Mouse (Mus musculus) limb, embryonic 14.5 days (tissue): ENCODE data around the gene 4933409G03Rik. TPM values are rescaled to one million over a fixed set of nuclear protein-coding genes. Genes with fewer than 3 reads are reported as not detected.
"Not testable (repeated sequence)": the region's sequence is repeated elsewhere in the genome, so short reads cannot be mapped to it uniquely, and the experiment has no call there.

Source experiments
- ATAC-seq: fragments of 200-750 bp; cut with Nextera tagmentation; 2 replicates; pipeline ENCODE4 v1.8.0; 2017; ENCODE audit warnings: low read depth, moderate number of reproducible peaks, moderate TSS enrichment; ENCODE audit not compliant: low FRiP score
- DNase-seq: peaks from one replicate; pipeline ENCODE4 v3.0.0-alpha.2; 2015; ENCODE audit warnings: low spot score
- H3K27ac ChIP-seq: fragments of 300-500 bp; sonication (generic); replicated peaks from 2 replicates; pipeline ENCODE4 v1.5.1; 2014; ENCODE audit warnings: low read depth, mild to moderate bottlenecking, low read length, moderate library complexity, mixed read lengths
- H3K27me3 ChIP-seq: fragments of 300-500 bp; sonication (generic); 2 replicates; pipeline ENCODE4 v1.6.1; 2014; ENCODE audit warnings: low read length, mixed read lengths; ENCODE audit not compliant: control insufficient read depth, insufficient read depth
- H3K36me3 ChIP-seq: fragments of 300-500 bp; sonication (generic); 2 replicates; pipeline ENCODE4 v1.6.1; 2014; ENCODE audit warnings: mild to moderate bottlenecking, low read length, moderate library complexity, mixed read lengths; ENCODE audit not compliant: control insufficient read depth, insufficient read depth
- H3K4me1 ChIP-seq: fragments of 300-500 bp; sonication (generic); 2 replicates; pipeline ENCODE4 v1.6.1; 2014; ENCODE audit warnings: antibody characterized with exemption, low read length, mixed read lengths; ENCODE audit not compliant: control insufficient read depth, insufficient read depth
- H3K4me2 ChIP-seq: fragments of 300-500 bp; sonication (generic); replicated peaks from 2 replicates; pipeline ENCODE4 v1.6.1; 2014; ENCODE audit warnings: low read depth, mild to moderate bottlenecking, low read length, moderate library complexity; ENCODE audit not compliant: severe bottlenecking
- H3K4me3 ChIP-seq: fragments of 300-500 bp; sonication (generic); replicated peaks from 2 replicates; pipeline ENCODE4 v1.5.1; 2014; ENCODE audit warnings: low read length
- H3K9ac ChIP-seq: fragments of 300-500 bp; sonication (generic); 2 replicates; pipeline ENCODE4 v1.6.1; 2014; ENCODE audit warnings: mild to moderate bottlenecking, low read depth, low read length, moderate library complexity; ENCODE audit not compliant: severe bottlenecking
- H3K9me3 ChIP-seq: fragments of 300-500 bp; sonication (generic); 2 replicates; pipeline ENCODE4 v1.6.1; 2016; ENCODE audit warnings: low read length; ENCODE audit not compliant: control insufficient read depth
- POLR2A ChIP-seq: fragments of 200-500 bp; IDR thresholded peaks from 2 replicates; pipeline ENCODE4 v1.8.0; 2012; ENCODE audit warnings: inconsistent platforms, mild to moderate bottlenecking, moderate library complexity, borderline replicate concordance; ENCODE audit not compliant: insufficient read depth, insufficient read length; ENCODE audit errors: extremely low read depth
- WGBS: fragments of 180-500 bp; shearing (Covaris S2); extraction: QIAGEN DNeasy Blood & Tissue Kit; methylation state at CpG from one replicate; pipeline ENCODE4 v1.1.7; 2014; 5-methylcytosine and 5-hydroxymethylcytosine counted together
- polyA plus RNA-seq, 2 experiments: library from polyadenylated mRNA; depleted of rRNA in 1 of 2; stranded (reverse) in 1 of 2; unstranded in 1 of 2; fragments of >200 nt; fragmentation: Nextera tagmentation in 1 of 2; extraction: Ambion mirVana in 1 of 2; gene quantifications; 2 replicates each; pipeline versions ENCODE4 v1.2.1 to v1.2.3; 2012 to 2014

4933409G03Rik gene
- polyA plus RNA-seq, 2 experiments: not detected

DNA sequence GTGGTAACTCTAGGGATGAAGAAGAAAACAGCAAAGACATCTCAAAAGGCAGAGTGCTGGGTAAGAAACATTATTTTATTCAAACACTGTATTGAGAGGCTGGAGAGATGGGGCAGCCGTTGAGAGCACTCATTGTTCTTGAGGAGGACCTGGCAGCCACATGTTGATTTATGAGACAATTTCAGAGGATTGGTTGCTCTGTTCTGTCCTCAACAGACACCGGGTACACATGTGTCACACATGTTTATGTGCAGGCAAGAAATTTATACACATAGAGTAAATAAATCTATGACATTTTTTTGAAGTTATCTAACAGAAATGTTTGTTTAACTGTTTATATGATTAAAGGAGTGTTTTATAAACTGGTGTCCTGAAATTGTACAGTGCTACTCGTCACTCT, 10.6 kb downstream of the 4933409G03Rik start:
- DNase-seq: no peak
- Histone ChIP-seq H3K36me3 (no peaks in the 10 kb centered on the region), H3K27ac (no peak overlapping the region), H3K4me3 (no peak overlapping the region), H3K4me2 (no peak overlapping the region), H3K9me3 (no peaks in the 10 kb centered on the region), H3K9ac (no peak overlapping the region), H3K4me1 (no peaks in the 10 kb centered on the region), H3K27me3 (no peaks in the 10 kb centered on the region)
- 29% methylated on average over 3 of the region's 3 CpGs for WGBS
- no peak for TF ChIP-seq POLR2A
- no peak for ATAC-seq

DNA sequence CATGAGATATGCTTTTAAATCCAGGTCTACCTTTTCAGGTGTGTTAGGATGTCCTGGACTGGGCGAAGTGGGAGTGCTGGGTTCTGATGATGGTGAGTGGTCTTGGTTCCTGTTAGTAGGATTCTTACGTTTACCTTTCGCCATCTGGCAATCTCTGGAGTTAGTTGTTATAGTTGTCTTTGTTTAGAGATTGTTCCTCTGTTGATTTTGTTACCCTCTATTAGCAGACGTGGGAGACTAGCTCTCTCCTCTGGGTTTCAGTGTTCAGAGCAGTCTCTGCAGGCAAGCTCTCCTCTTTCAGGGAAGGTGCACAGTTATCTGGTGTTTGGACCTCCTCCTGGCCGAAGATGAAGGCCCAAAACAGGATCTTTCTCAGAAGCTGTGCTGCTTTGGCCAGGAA, 74.0 kb downstream of the 4933409G03Rik start, which contains the start of gene 4932414N04Rik:
TSS of gene 4932414N04Rik (plus strand) at position 301 of the 400 bp plus-strand sequence.
- H3K4me3 ChIP-seq, H3K9ac ChIP-seq, H3K27ac ChIP-seq, H3K4me2 ChIP-seq, ATAC-seq, H3K27me3 ChIP-seq, DNase-seq, H3K36me3 ChIP-seq, H3K4me1 ChIP-seq, H3K9me3 ChIP-seq: not testable (repeated sequence)
- 67% methylated on average over 1 of the region's 5 CpGs for WGBS

Other genes with a start within 250 kb of the 4933409G03Rik start
- gene Stk39, start 110.1 kb upstream of the 4933409G03Rik start, polyA plus RNA-seq (2012; rRNA removed): 12.1 and 14.9 TPM in 2 replicates
- gene Stk39, start 110.1 kb upstream of the 4933409G03Rik start, polyA plus RNA-seq (2014; fragmentation: Nextera tagmentation; extraction: Ambion mirVana): 16.8 and 18.4 TPM in 2 replicates
- gene 4932414N04Rik, start 74.1 kb downstream of the 4933409G03Rik start, polyA plus RNA-seq (2012; rRNA removed): not detected in 2 replicates
- not detected in 2 replicates for gene 4932414N04Rik, start 74.1 kb downstream of the 4933409G03Rik start, polyA plus RNA-seq (2014; fragmentation: Nextera tagmentation; extraction: Ambion mirVana)